Mouse (Mus musculus) liver, embryonic 16.5 days (tissue): ENCODE measurements around the gene Olfr1087. TPM values are rescaled to one million over a fixed set of nuclear protein-coding genes. Genes with fewer than 3 reads are reported as not detected.
"Not testable (repeated sequence)": the region's sequence is repeated elsewhere in the genome, so short reads cannot be mapped to it uniquely, and the experiment has no call there.

Experiments used
- ATAC-seq: fragments of 200-750 bp; cut with Nextera tagmentation; 2 replicates; pipeline ENCODE4 v1.8.0; 2017; ENCODE audit warnings: low read depth, mild to moderate bottlenecking, moderate number of reproducible peaks, moderate library complexity
- H3K27ac ChIP-seq: fragments of 300-500 bp; sonication (generic); 2 replicates; pipeline ENCODE4 v1.5.1; 2014; ENCODE audit warnings: mild to moderate bottlenecking, low read length
- H3K27me3 ChIP-seq: fragments of 300-500 bp; sonication (generic); 2 replicates; pipeline ENCODE4 v1.6.1; 2014; ENCODE audit warnings: low read depth, low read length, mixed read lengths; ENCODE audit not compliant: control insufficient read depth, insufficient read depth
- H3K36me3 ChIP-seq: fragments of 300-500 bp; sonication (generic); 2 replicates; pipeline ENCODE4 v1.6.1; 2014; ENCODE audit warnings: mild to moderate bottlenecking; ENCODE audit not compliant: control insufficient read depth, insufficient read depth
- H3K4me1 ChIP-seq: fragments of 300-500 bp; sonication (generic); 2 replicates; pipeline ENCODE4 v1.6.1; 2014; ENCODE audit warnings: low read depth, low read length, mixed read lengths; ENCODE audit not compliant: control insufficient read depth
- H3K4me2 ChIP-seq: fragments of 300-500 bp; sonication (generic); 2 replicates; pipeline ENCODE4 v1.6.1; 2014; ENCODE audit warnings: low read depth, low read length, mixed read lengths
- H3K4me3 ChIP-seq: fragments of 300-500 bp; sonication (generic); 2 replicates; pipeline ENCODE4 v1.5.1; 2014; ENCODE audit warnings: low read depth, mild to moderate bottlenecking, low read length
- H3K9ac ChIP-seq: fragments of 300-500 bp; sonication (generic); 2 replicates; pipeline ENCODE4 v1.6.1; 2014; ENCODE audit warnings: low read depth, low read length
- H3K9me3 ChIP-seq: fragments of 300-500 bp; sonication (generic); replicated peaks from 2 replicates; pipeline ENCODE4 v1.6.1; 2016; ENCODE audit warnings: low read length; ENCODE audit not compliant: control insufficient read depth
- WGBS: fragments of 180-500 bp; shearing (Covaris S2); extraction: QIAGEN DNeasy Blood & Tissue Kit; methylation state at CpG from one replicate; pipeline ENCODE4 v1.1.7; 2014; ENCODE audit not compliant: insufficient replicate concordance; 5-methylcytosine and 5-hydroxymethylcytosine counted together
- polyA plus RNA-seq: library from polyadenylated mRNA; unstranded; fragments of >200 nt; fragmentation: Nextera tagmentation; extraction: Ambion mirVana; gene quantifications from 2 replicates; pipeline ENCODE4 v1.2.1, GENCODE M21; 2015

Olfr1087 gene
- polyA plus RNA-seq = not detected in 2 replicates

GRCm38 (mm10) chr2:86698295-86698694, at the start of gene Olfr1087:
Gene Olfr1087 (minus strand): TSS chr2:86698395.
- no peak for ATAC-seq

GRCm38 (mm10) chr2:86733601-86734000, 35.4 kb upstream of the Olfr1087 start, which contains the start of gene Olfr1089:
Gene Olfr1089 (minus strand): TSS chr2:86733701.
- Histone ChIP-seq H3K4me3 (no peak within 1 kb of the TSS), H3K4me2 (no peak within 1 kb of the TSS), H3K36me3 (no peaks in the 10 kb centered on the region), H3K4me1 (no peaks in the 10 kb centered on the region), H3K9me3 (no peaks in the 10 kb centered on the region), H3K27me3 (no peaks in the 10 kb centered on the region), H3K27ac (no peak within 1 kb of the TSS), H3K9ac (no peak within 1 kb of the TSS)
- ATAC-seq = no peak

More at GRCm38 (mm10) chr2:86698295-86698694, at the start of gene Olfr1087:
- H3K27ac ChIP-seq = no peak within 1 kb of the TSS
- no peak within 1 kb of the TSS for H3K4me3 ChIP-seq
- H3K27me3 ChIP-seq = no peaks in the 10 kb centered on the region
- no peak within 1 kb of the TSS for H3K9ac ChIP-seq
- no peaks in the 10 kb centered on the region for H3K36me3 ChIP-seq
- no peaks in the 10 kb centered on the region for H3K4me1 ChIP-seq
- no peak within 1 kb of the TSS for H3K4me2 ChIP-seq
- H3K9me3 ChIP-seq = no peaks in the 10 kb centered on the region

- H3K4me3 ChIP-seq = no peak within 1 kb of the TSS
- no peak within 1 kb of the TSS for H3K9ac ChIP-seq
- H3K27me3 ChIP-seq = no peaks in the 10 kb centered on the region
- no peaks in the 10 kb centered on the region for H3K36me3 ChIP-seq
- 67% methylated on average over 2 of the region's 2 CpGs for WGBS
- H3K4me1 ChIP-seq = no peaks in the 10 kb centered on the region
- no peaks in the 10 kb centered on the region for H3K9me3 ChIP-seq
- H3K27ac ChIP-seq = no peak within 1 kb of the TSS
- no peak for ATAC-seq
- no peak within 1 kb of the TSS for H3K4me2 ChIP-seq
Observed at GRCm38 (mm10) chr2:86679992-86680391, 18.2 kb downstream of the Olfr1087 start, which contains the start of gene Olfr1086. Gene Olfr1086 (minus strand): TSS chr2:86680092.

- H3K27me3 ChIP-seq = no peaks in the 10 kb centered on the region
- H3K4me3 ChIP-seq = no peak within 1 kb of the TSS
- no peaks in the 10 kb centered on the region for H3K4me1 ChIP-seq
- H3K27ac ChIP-seq = no peak within 1 kb of the TSS
- H3K9ac ChIP-seq = no peak within 1 kb of the TSS
- H3K4me2 ChIP-seq = no peak within 1 kb of the TSS
- H3K9me3 ChIP-seq = no peaks in the 10 kb centered on the region
- no peak for ATAC-seq
- 10% methylated on average over 1 of the region's 1 CpGs for WGBS
- no peaks in the 10 kb centered on the region for H3K36me3 ChIP-seq
Observed at GRCm38 (mm10) chr2:86661919-86662318, 36.3 kb downstream of the Olfr1087 start, which contains the start of gene Olfr1085. Gene Olfr1085 (minus strand): TSS chr2:86662019.

- H3K9ac ChIP-seq, ATAC-seq, H3K36me3 ChIP-seq, H3K9me3 ChIP-seq, H3K27me3 ChIP-seq, H3K27ac ChIP-seq, H3K4me2 ChIP-seq, H3K4me3 ChIP-seq, H3K4me1 ChIP-seq: not testable (repeated sequence)
- WGBS = 64% methylated on average over 1 of the region's 1 CpGs
Observed at GRCm38 (mm10) chr2:86639625-86640024, 58.6 kb downstream of the Olfr1087 start, which contains the start of gene Olfr1084. Gene Olfr1084 (minus strand): TSS chr2:86639725.

Other genes with a start within 250 kb of the Olfr1087 start
- not detected in 2 replicates for gene Olfr1065, start 247.8 kb downstream of the Olfr1087 start, polyA plus RNA-seq
- gene Olfr1066, start 242.1 kb downstream of the Olfr1087 start, polyA plus RNA-seq = not detected in 2 replicates
- gene Olfr228, start 211.0 kb downstream of the Olfr1087 start, polyA plus RNA-seq = not detected in 2 replicates
- gene Olfr1076, start 189.9 kb downstream of the Olfr1087 start, polyA plus RNA-seq = not detected in 2 replicates
- not detected in 2 replicates for gene Olfr1079, start 155.9 kb downstream of the Olfr1087 start, polyA plus RNA-seq
- not detected in 2 replicates for gene Olfr1080, start 140.2 kb downstream of the Olfr1087 start, polyA plus RNA-seq
- gene Olfr1082, start 99.4 kb downstream of the Olfr1087 start, polyA plus RNA-seq = not detected in 2 replicates
- gene Olfr1084, start 58.7 kb downstream of the Olfr1087 start, polyA plus RNA-seq = not detected in 2 replicates
- gene Olfr1085, start 36.4 kb downstream of the Olfr1087 start, polyA plus RNA-seq = not detected in 2 replicates
- not detected in 2 replicates for gene Olfr1086, start 18.3 kb downstream of the Olfr1087 start, polyA plus RNA-seq
- gene Olfr1089, start 35.3 kb upstream of the Olfr1087 start, polyA plus RNA-seq = not detected in 2 replicates
- gene Olfr1090, start 60.6 kb upstream of the Olfr1087 start, polyA plus RNA-seq = not detected in 2 replicates
- not detected in 2 replicates for gene Olfr1093, start 84.1 kb upstream of the Olfr1087 start, polyA plus RNA-seq
- not detected in 2 replicates for gene Olfr141, start 111.6 kb upstream of the Olfr1087 start, polyA plus RNA-seq
- not detected in 2 replicates for gene Olfr1094, start 126.3 kb upstream of the Olfr1087 start, polyA plus RNA-seq
- gene Olfr1095, start 153.3 kb upstream of the Olfr1087 start, polyA plus RNA-seq = not detected in 2 replicates
- not detected in 2 replicates for gene Gm13723, start 176.4 kb upstream of the Olfr1087 start, polyA plus RNA-seq
- not detected in 2 replicates for gene Olfr1097, start 193.8 kb upstream of the Olfr1087 start, polyA plus RNA-seq
- not detected in 2 replicates for gene Olfr1098, start 226.2 kb upstream of the Olfr1087 start, polyA plus RNA-seq